Mouse (Mus musculus) spleen, postnatal 14 days (tissue): ENCODE results near the gene Hoxc10.

Experiments used
- DNase-seq, 2 experiments: peaks; one replicate each; pipeline ENCODE4 v3.0.0; 2021 to 2022; ENCODE audit warnings: low spot score in 2 of 2

Hoxc10 gene

GRCm38 (mm10) chr15:102990461-102991397, 24.1 kb downstream of the Hoxc10 start, which contains the start of gene Hoxc8:
Gene Hoxc8, plus strand, starts transcription at chr15:102990607.
- DNase-seq = no peak

DNA sequence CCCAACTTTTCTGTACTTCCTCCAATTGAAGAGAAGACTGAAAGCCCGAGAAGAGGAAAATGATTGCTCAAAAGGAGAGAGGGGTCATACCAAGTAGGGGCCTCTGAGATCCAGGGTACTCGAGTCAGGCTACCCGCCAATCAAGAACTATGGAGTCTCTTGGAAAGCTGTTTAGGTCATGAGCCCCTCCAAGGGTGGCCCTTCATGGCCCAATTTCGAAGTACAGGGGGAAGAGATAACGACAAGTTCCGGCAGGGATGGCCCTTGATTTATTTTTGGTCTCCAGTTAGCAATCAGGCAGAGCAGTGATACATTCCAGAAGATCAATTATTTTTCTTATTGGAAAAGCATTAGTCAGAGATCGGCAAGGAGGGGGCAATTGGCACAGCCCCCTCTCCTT, 25.2 kb downstream of the Hoxc10 start:
- no peak for DNase-seq

- no peak for DNase-seq
Observed at GRCm38 (mm10) chr15:102992206-102992605, 25.6 kb downstream of the Hoxc10 start.

GRCm38 (mm10) chr15:102992863-102993262, 26.3 kb downstream of the Hoxc10 start:
- no peak for DNase-seq

- no peak for DNase-seq
Observed at GRCm38 (mm10) chr15:102996548-102996947, 30.0 kb downstream of the Hoxc10 start.

GRCm38 (mm10) chr15:102997431-102997830, 30.8 kb downstream of the Hoxc10 start:
- DNase-seq = no peak

- DNase-seq = no peak
Observed at GRCm38 (mm10) chr15:102997939-102998355, 31.4 kb downstream of the Hoxc10 start, which contains the start of gene Hoxc6. Gene Hoxc6, plus strand, starts transcription at chr15:102998257.

GRCm38 (mm10) chr15:102998608-102999182, 32.1 kb downstream of the Hoxc10 start:
- DNase-seq = no peak

DNA sequence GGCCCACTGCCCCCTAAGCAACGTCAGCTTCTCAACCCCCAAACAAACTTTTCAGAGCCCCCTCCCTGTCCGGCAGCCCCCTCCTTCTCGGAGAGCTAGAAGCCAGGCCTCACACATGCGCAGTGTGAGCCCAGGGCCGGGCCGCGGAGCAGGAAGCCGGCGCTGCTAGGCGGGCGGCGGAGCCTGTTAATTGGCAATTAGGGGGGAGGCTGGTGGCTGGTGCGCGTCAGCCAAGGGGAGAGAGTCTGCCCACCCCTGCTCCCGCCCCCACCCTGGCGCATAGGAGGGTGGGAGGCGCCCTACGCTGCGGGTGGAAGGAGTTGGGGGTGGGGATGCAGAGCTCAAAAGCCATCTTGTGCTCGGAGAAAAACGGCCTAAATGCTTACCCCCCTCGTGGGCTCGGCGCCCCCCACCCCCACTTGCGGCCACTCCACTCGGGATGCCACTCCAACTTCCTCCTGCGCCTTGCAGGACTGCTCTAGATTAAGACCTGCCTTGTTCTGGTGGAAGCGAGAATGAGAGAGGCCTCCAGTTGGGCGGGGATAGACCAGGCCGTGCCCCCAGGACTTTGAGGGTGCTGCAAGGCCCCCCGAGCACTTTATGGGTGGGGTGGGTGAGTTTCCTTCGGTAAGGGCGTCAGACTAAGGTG, 32.7 kb downstream of the Hoxc10 start:
- DNase-seq = no peak

DNA sequence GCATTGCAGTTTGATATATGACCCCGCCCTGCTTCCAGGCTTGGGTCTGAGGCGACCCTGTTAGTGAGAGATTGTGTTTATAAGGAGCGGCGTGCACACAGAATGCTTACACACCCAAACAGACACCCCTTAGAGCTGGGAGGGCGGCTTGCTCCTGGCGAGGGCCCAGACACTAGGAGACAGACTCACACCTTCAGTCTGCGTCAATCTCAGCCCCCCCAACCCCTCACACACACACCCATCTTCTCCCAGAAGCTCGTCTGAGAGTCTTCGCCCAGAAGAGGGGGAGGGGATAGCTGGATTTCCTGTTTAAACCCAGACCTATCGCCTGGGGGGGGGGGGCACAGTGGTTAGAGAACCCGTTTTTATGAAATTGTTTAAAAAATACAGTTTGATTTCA, 33.4 kb downstream of the Hoxc10 start:
- DNase-seq = no peak

- DNase-seq = no peak
Observed at GRCm38 (mm10) chr15:103000501-103000901, 33.9 kb downstream of the Hoxc10 start.

DNA sequence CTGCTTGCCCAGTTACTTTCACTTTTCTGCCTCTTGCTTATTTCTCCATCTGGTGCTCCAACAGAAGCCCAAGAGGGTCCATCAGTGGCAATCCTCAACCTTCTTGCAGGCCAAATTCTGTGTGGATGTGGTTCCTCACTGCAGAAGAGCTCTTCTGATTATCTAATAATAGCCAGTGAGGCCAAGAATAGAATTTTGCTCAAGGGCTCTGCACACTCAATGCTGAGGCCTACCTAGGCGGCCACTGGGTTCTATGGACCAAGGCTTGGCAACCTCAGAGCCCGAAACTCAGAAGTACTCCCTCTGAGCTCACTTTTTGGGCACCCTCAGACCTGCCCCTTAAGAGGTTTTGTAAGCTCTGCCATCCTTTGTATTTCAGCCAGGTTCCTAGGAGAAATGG, 34.8 kb downstream of the Hoxc10 start:
- no peak for DNase-seq

DNA sequence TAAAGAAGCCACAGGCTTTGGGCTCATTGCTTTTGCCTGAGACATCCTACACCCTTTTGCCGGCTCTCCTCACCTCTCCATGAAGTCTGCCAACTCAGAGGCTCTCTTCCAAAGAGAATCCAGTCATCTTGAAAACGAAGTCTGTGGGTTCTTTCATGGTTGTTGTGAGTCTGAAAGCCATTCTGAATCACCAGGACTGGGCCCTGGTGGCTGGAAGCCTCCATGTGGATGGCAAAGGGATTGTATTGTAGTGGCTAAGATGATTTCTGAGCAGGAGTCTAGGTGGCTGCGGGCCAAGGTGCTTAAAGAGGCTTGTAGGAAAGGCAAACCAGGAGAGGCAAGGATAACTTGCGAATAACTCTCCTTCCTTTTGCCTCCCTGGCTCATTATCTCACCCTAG, 35.6 kb downstream of the Hoxc10 start:
- no peak for DNase-seq

- no peak for DNase-seq
Observed at GRCm38 (mm10) chr15:103002821-103003448, 36.3 kb downstream of the Hoxc10 start.

- DNase-seq = no peak
Observed at GRCm38 (mm10) chr15:103005308-103005707, 38.7 kb downstream of the Hoxc10 start.

DNA sequence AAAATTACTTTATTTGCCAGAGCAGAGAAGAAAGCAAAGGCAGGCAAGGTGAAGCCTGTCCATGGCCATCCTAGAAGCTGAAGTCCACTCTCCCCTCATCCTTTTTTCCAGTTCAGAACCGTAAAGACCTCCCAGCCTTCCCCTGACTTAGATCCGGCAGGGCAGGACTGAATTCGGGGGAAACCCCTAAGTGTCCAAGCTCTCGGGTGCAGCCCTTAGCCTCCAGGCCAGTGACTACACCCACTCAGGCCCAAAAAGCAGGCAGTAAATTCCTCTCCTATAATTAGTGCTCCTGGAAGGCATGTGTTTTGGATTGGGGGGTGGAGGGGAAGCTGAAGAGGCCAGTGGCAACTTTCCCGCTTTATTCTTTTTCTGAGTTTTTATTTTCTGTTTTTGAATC, 39.2 kb downstream of the Hoxc10 start:
- no peak for DNase-seq

DNA sequence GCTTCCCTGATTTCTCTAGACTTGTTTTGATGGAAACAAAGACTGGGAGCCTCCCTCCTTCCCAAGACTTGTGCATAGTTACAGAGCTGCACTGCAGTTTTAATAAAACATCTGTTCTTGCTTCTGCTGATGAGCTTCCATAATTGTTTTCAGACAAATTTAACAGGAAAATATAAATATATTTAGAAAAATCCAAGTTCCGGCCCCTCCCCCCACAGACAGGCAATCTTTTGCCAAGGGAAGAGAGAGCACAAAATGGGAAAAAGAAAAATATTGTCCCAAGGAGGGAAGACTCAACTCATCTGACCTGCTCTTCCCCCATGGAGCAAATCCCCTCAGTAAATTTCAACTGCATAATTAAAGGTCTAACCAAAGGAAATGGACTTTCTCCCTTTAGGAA, 39.7 kb downstream of the Hoxc10 start:
- DNase-seq = no peak

GRCm38 (mm10) chr15:103009265-103010111, 42.9 kb downstream of the Hoxc10 start:
- no peak for DNase-seq

DNA sequence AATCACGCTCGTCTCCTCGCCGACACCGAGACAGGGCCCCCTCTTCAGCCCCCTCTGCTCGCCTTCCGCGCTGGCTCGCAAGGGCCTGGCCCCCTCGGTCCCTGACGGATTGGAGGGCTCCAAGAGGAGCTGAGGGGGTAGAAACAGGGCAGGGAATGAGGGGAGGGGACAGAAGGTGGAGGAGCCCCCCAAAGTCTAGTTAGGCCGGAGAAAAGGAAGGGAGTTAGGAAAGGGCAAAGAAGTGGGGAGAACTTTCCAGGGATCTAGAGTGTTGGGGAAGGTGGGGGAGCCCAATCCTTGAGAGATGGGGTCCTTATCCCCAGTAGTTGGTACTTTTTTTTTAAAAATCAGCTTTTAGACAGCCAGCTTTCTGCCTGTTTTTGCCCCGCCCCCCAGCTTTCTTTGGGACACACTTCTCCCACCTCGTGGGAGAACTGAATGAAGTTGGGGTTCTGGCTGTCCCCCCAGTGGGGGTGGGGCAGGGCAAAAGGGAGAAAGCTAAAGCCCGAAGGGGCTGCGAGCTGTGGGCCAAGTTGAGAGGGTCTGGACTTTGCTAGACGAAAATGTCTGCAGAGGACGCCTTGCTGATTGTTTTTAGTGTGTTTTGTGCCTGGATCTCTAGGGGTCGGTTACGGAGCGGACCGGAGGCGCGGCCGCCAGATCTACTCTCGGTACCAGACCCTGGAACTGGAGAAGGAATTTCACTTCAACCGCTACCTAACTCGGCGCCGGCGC, 43.7 kb downstream of the Hoxc10 start:
- DNase-seq = no peak

GRCm38 (mm10) chr15:103010847-103011555, 44.4 kb downstream of the Hoxc10 start:
- no peak for DNase-seq
